Mouse (Mus musculus) myocyte (in vitro differentiated cells): ENCODE results near the gene Olfr1415. TPM values are rescaled to one million over a fixed set of nuclear protein-coding genes. Genes with fewer than 3 reads are reported as not detected.

Source experiments
- H3K27me3 ChIP-seq: one replicate; pipeline ENCODE4 v1.6.1; 2011; ENCODE audit not compliant: control insufficient read depth, insufficient read depth, insufficient read length
- H3K36me3 ChIP-seq: one replicate; pipeline ENCODE4 v1.6.1; 2011; ENCODE audit not compliant: control insufficient read depth, insufficient read depth
- H3K4me2 ChIP-seq: one replicate; pipeline ENCODE4 v1.6.1; 2011; ENCODE audit warnings: low read depth, control low read depth
- H3K4me3 ChIP-seq: one replicate; pipeline ENCODE4 v1.5.1; 2011; ENCODE audit warnings: mild to moderate bottlenecking, control low read depth, moderate library complexity
- H3K79me2 ChIP-seq: one replicate; pipeline ENCODE4 v1.6.1; 2011; ENCODE audit not compliant: control insufficient read depth, insufficient read depth
- H3ac ChIP-seq: one replicate; pipeline ENCODE4 v1.6.1; 2011; ENCODE audit not compliant: control insufficient read depth, insufficient read length
- CEBPB ChIP-seq: IDR thresholded peaks from 2 replicates; pipeline ENCODE4 v1.6.1; 2011; ENCODE audit warnings: mild to moderate bottlenecking, moderate library complexity; ENCODE audit not compliant: poor library complexity, insufficient read depth, severe bottlenecking
- E2F4 ChIP-seq: IDR thresholded peaks from one replicate; pipeline ENCODE4 v1.6.1; 2011; ENCODE audit warnings: mild to moderate bottlenecking, control low read depth, moderate library complexity; ENCODE audit not compliant: insufficient read depth
- MAX ChIP-seq: IDR thresholded peaks from one replicate; pipeline ENCODE4 v1.6.1; 2011; ENCODE audit warnings: low read depth, mild to moderate bottlenecking, control low read depth
- MYOD1 ChIP-seq, 3 experiments: IDR thresholded peaks; one replicate each; pipeline ENCODE4 v1.6.1; 2011; ENCODE audit warnings: control low read depth in 2 of 3, low read depth in 2 of 3, mild to moderate bottlenecking in 2 of 3, moderate library complexity in 1 of 3; ENCODE audit not compliant: insufficient read length in 2 of 3, control insufficient read depth in 1 of 3
- MYOG ChIP-seq, 3 experiments: IDR thresholded peaks; one replicate each; pipeline ENCODE4 v1.6.1; 2011; ENCODE audit warnings: control low read depth in 2 of 3, low read depth in 2 of 3, mild to moderate bottlenecking in 2 of 3; ENCODE audit not compliant: insufficient read length in 2 of 3, control insufficient read depth in 1 of 3, insufficient read depth in 1 of 3
- POLR2A ChIP-seq: IDR thresholded peaks from one replicate; pipeline ENCODE4 v1.6.1; 2011; ENCODE audit warnings: low read depth, mild to moderate bottlenecking, control low read depth, moderate library complexity; ENCODE audit not compliant: insufficient read length
- POLR2AphosphoS2 ChIP-seq: IDR thresholded peaks from one replicate; pipeline ENCODE4 v1.6.1; 2011; ENCODE audit warnings: low read depth, control low read depth; ENCODE audit not compliant: insufficient read length
- REST ChIP-seq: IDR thresholded peaks from one replicate; pipeline ENCODE4 v1.6.1; 2011; ENCODE audit warnings: mild to moderate bottlenecking, control low read depth, moderate library complexity; ENCODE audit not compliant: insufficient read depth, insufficient read length
- SRF ChIP-seq: IDR thresholded peaks from one replicate; pipeline ENCODE4 v1.6.1; 2011; ENCODE audit warnings: low read depth; ENCODE audit not compliant: control insufficient read depth, insufficient read length
- TCF12 ChIP-seq: IDR thresholded peaks from one replicate; pipeline ENCODE4 v1.6.1; 2011; ENCODE audit warnings: mild to moderate bottlenecking, control low read depth; ENCODE audit not compliant: poor library complexity, insufficient read depth, severe bottlenecking
- TCF3 ChIP-seq: IDR thresholded peaks from one replicate; pipeline ENCODE4 v1.6.1; 2011; ENCODE audit warnings: low read depth, control low read depth; ENCODE audit not compliant: insufficient read length
- USF1 ChIP-seq: IDR thresholded peaks from one replicate; pipeline ENCODE4 v1.6.1; 2011; ENCODE audit warnings: low read depth, mild to moderate bottlenecking, control low read depth, moderate library complexity
- polyA plus RNA-seq: library from polyadenylated mRNA; unstranded; fragments of >200 nt; fragmentation: generic; extraction: Trizol; gene quantifications from one replicate; pipeline ENCODE4 v1.2.1, GENCODE M21; 2012; ENCODE audit warnings: missing spikeins

Olfr1415 gene
- polyA plus RNA-seq = not detected

- Histone ChIP-seq H3K27me3 (no peaks in the 10 kb centered on the region), H3K4me3 (no peak within 1 kb of the TSS), H3K4me2 (no peak within 1 kb of the TSS), H3K36me3 (no peaks in the 10 kb centered on the region), H3ac (no peak within 1 kb of the TSS), H3K79me2 (no peaks in the 10 kb centered on the region)
- TF ChIP-seq POLR2A (no peak), MAX (no peak), TCF12 (no peak), E2F4 (no peak), SRF (no peak), REST (no peak), USF1 (no peak), MYOD1 (IDR thresholded peaks at IDR 0.05; ENCODE audit: control insufficient read depth in 1 of 3, insufficient read length in 2 of 3, low read depth in 2 of 3) (no peak), CEBPB (no peak), MYOG (IDR thresholded peaks at IDR 0.05; ENCODE audit: control insufficient read depth in 1 of 3, insufficient read depth in 1 of 3, insufficient read length in 2 of 3, low read depth in 2 of 3) (no peak), TCF3 (no peak), POLR2AphosphoS2 (no peak)
These were observed at the start of gene Olfr1415 for GRCm38 (mm10) chr1:92496001-92496400. TSS of gene Olfr1415 (minus strand) at chr1:92496101.

DNA sequence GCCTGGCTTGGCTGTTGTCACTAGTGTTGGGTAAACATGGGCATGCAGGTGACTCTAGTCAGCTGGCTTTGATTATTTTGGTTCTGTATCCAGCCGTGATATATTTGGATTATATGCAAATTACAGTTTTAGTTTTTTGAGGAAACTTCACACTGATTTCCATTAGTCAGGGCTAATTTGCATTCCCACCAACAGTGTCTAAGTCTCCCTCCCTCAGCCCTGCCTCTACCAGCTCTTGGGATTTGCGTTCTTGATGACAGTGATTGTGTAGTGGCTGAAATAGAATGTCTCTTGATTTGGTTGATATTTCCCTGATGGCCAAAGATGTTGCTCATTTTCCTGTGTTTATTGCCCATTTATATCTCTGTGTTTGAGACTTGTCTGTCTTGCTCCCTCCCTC, 43.2 kb upstream of the Olfr1415 start:
- no peaks in the 10 kb centered on the region for H3K27me3 ChIP-seq
- no peak for TF ChIP-seq USF1
- no peak for TF ChIP-seq MYOG (IDR thresholded peaks at IDR 0.05; ENCODE audit: control insufficient read depth in 1 of 3, insufficient read depth in 1 of 3, insufficient read length in 2 of 3, low read depth in 2 of 3)
- TF ChIP-seq MAX = no peak
- no peak for TF ChIP-seq POLR2A
- no peak for TF ChIP-seq E2F4
- TF ChIP-seq POLR2AphosphoS2 = no peak
- no peak for TF ChIP-seq TCF3
- no peak for TF ChIP-seq MYOD1 (IDR thresholded peaks at IDR 0.05; ENCODE audit: control insufficient read depth in 1 of 3, insufficient read length in 2 of 3, low read depth in 2 of 3)
- TF ChIP-seq CEBPB = no peak
- H3ac ChIP-seq = no peak overlapping the region
- H3K4me3 ChIP-seq = no peak overlapping the region
- H3K4me2 ChIP-seq = no peak overlapping the region
- H3K36me3 ChIP-seq = no peaks in the 10 kb centered on the region
- no peaks in the 10 kb centered on the region for H3K79me2 ChIP-seq

GRCm38 (mm10) chr1:92536972-92537371, 41.1 kb upstream of the Olfr1415 start:
- Histone ChIP-seq H3ac (no peak overlapping the region), H3K27me3 (no peaks in the 10 kb centered on the region), H3K4me2 (no peak overlapping the region), H3K36me3 (no peaks in the 10 kb centered on the region), H3K79me2 (no peaks in the 10 kb centered on the region), H3K4me3 (no peak overlapping the region)
- TF ChIP-seq MYOD1 (IDR thresholded peaks at IDR 0.05; ENCODE audit: control insufficient read depth in 1 of 3, insufficient read length in 2 of 3, low read depth in 2 of 3) (no peak), MYOG (IDR thresholded peaks at IDR 0.05; ENCODE audit: control insufficient read depth in 1 of 3, insufficient read depth in 1 of 3, insufficient read length in 2 of 3, low read depth in 2 of 3) (no peak)

- H3K27me3 ChIP-seq = peaks cover 19% of the 10 kb centered on the region
- H3K79me2 ChIP-seq = no peaks in the 10 kb centered on the region
- H3K36me3 ChIP-seq = no peaks in the 10 kb centered on the region
- H3ac ChIP-seq = no peak overlapping the region
- no peak overlapping the region for H3K4me2 ChIP-seq
- H3K4me3 ChIP-seq = no peak overlapping the region
- TF ChIP-seq TCF3 = no peak
- TF ChIP-seq MAX = no peak
- TF ChIP-seq USF1 = no peak
- no peak for TF ChIP-seq POLR2A
- TF ChIP-seq CEBPB = no peak
These were observed 27.9 kb upstream of the Olfr1415 start for GRCm38 (mm10) chr1:92523764-92524163.

DNA sequence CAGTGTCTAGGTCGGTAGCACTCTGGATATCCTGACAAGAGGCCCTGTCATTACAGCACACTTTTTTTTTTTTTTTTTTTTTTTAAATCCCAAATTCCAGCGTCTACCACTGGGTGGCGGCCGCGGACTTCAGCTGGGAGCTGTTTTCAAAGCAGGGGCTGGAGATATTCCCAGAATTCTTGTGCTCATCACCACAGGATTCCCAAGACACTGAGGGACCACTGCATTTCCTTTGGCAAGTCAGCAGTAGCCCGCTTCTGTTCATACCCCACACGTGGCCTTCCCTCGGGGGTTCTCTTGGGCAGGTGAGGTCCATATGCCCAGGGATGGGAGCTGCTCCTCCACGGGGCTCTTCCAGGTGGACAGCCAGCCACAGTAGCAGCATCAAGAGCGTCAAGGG, 25.5 kb upstream of the Olfr1415 start:
- TF ChIP-seq CEBPB = no peak
- TF ChIP-seq REST = no peak
- TF ChIP-seq MYOG (IDR thresholded peaks at IDR 0.05; ENCODE audit: control insufficient read depth in 1 of 3, insufficient read depth in 1 of 3, insufficient read length in 2 of 3, low read depth in 2 of 3) = no peak
- no peak for TF ChIP-seq MYOD1 (IDR thresholded peaks at IDR 0.05; ENCODE audit: control insufficient read depth in 1 of 3, insufficient read length in 2 of 3, low read depth in 2 of 3)
- TF ChIP-seq E2F4 = no peak
- TF ChIP-seq POLR2A = no peak
- no peak for TF ChIP-seq TCF3
- TF ChIP-seq POLR2AphosphoS2 = no peak
- TF ChIP-seq TCF12 = no peak
- no peak for TF ChIP-seq SRF
- TF ChIP-seq USF1 = no peak
- no peak for TF ChIP-seq MAX
- Histone ChIP-seq H3K36me3 (no peaks in the 10 kb centered on the region), H3K4me3 (no peak overlapping the region)

More for the DNA sequence above, 25.5 kb upstream of the Olfr1415 start:
- H3K27me3 ChIP-seq = peaks cover 35% of the 10 kb centered on the region
- H3K79me2 ChIP-seq = no peaks in the 10 kb centered on the region
- no peak overlapping the region for H3ac ChIP-seq
- no peak overlapping the region for H3K4me2 ChIP-seq
